Mouse (Mus musculus): ENCODE results near the gene Umad1. TPM values are rescaled to one million over a fixed set of nuclear protein-coding genes. Genes with fewer than 3 reads are reported as not detected.

Gene Umad1
- polyA plus RNA-seq, 1 experiment: 8.3 TPM

DNA sequence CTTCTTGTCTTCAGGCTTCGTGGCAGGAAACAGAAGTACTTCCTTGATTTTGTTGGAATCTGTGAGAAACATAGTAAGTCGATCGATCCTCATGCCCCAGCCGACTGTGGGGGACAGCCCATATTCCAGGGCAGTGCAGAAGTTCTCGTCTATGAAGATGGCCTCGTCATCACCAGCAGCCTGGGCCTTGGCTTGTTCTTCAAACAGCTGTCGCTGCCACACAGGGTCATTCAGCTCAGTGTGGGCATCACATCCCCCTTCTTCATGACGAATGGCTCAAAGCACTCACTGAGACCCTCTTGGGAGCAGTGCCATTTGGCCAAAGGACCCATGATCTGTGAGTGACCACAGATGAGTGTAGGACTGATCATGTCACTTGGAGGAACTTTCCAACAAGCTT lies 118.6 kb downstream of the Umad1 start:
- TF ChIP-seq GATA1 (IDR thresholded peaks at IDR 0.05; ENCODE audit: low read length): no peak

GRCm38 (mm10) chr6:8389307-8389706 lies 130.2 kb downstream of the Umad1 start:
- no peak for TF ChIP-seq GATA1 (IDR thresholded peaks at IDR 0.05; ENCODE audit: low read length)

GRCm38 (mm10) chr6:8390296-8390695 lies 131.2 kb downstream of the Umad1 start:
- TF ChIP-seq GATA1 (IDR thresholded peaks at IDR 0.05; ENCODE audit: low read length): no peak

- TF ChIP-seq GATA1 (IDR thresholded peaks at IDR 0.05; ENCODE audit: low read length): no peak
Measured at GRCm38 (mm10) chr6:8390935-8391334, 131.8 kb downstream of the Umad1 start.

GRCm38 (mm10) chr6:8393029-8393428 lies 133.9 kb downstream of the Umad1 start:
- no peak for TF ChIP-seq GATA1 (IDR thresholded peaks at IDR 0.05; ENCODE audit: low read length)

DNA sequence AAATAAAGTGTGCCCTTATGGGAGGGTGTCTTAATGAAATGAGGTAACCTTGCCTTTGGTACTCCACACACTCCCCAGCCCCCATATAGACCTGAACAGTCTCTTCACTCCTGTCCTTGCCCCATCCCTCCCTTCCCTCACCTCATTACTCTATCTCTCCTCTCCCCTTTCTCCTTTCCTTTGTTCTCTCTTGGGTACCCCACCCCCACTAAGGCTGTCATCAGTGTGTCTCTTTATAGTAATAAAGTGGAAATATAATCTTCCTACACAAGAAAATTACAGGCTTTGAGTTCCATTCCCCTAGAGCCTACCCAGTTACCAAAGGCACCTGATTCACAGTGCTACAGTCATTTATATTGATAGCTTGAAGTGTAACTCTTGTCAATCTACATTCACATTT lies 135.0 kb downstream of the Umad1 start:
- TF ChIP-seq GATA1 (IDR thresholded peaks at IDR 0.05; ENCODE audit: low read length): no peak

DNA sequence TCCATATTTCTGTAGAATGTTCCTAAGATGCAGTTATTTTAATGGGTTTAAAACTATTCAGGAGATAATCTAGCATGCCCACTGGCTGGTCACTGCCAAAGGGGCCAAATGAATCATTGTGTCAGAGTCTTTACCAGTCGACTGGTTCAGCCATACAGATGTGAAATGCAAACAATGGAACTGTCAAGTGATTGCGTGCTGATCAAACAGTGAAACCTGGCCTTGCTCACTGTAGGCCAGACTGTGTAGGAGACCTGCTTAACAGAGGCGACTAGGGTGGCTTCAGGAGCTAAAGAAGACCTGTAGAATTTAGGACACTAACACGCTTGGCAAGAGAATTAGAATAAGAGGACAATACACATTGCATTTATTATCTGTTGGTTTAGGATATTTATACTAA lies 136.0 kb downstream of the Umad1 start:
- no peak for TF ChIP-seq GATA1 (IDR thresholded peaks at IDR 0.05; ENCODE audit: low read length)

GRCm38 (mm10) chr6:8397252-8397651 lies 138.2 kb downstream of the Umad1 start:
- no peak for TF ChIP-seq GATA1 (IDR thresholded peaks at IDR 0.05; ENCODE audit: low read length)

- TF ChIP-seq GATA1 (IDR thresholded peaks at IDR 0.05; ENCODE audit: low read length): no peak
Measured at GRCm38 (mm10) chr6:8399710-8400109, 140.6 kb downstream of the Umad1 start.

DNA sequence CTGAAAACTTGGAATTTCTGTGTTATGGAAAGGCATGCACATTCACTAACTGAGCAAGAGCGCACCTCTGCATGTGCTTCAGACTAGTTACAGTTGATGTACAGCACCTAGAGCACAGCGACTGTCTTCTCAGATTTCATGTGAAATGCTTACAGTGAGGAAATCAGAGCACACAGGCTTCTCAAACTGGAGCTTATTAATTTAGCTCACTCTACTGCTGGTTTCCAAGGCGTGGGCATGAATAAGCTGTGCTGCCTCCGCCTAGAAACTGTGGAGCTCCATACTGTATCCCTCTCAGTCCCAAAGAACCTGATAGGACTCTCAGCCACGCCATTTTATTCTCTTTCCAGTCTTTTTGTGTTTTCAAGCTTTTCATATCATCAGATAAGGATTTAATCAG lies 144.0 kb downstream of the Umad1 start:
- no peak for TF ChIP-seq GATA1 (IDR thresholded peaks at IDR 0.05; ENCODE audit: low read length)

DNA sequence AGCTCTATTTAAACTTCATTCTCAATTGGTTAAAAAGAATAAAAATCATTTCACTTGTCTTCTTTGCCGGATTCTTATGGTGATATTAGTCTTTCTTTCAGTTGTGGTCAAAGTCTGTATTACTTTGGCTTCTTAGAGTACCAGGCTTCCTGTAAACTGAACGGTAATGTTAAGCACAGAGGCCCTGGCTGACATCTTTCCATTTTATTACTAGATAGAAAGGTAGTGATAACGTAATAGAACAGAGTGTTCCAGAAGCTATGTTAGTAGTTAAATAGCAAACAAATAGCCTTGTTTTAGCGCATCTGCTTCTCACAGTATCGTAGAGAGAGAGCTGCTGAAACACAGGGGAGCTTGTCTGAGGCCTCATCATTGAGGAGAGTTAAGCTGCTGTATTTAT lies 146.8 kb downstream of the Umad1 start:
- TF ChIP-seq GATA1 (IDR thresholded peaks at IDR 0.05; ENCODE audit: low read length): no peak

- no peak for TF ChIP-seq GATA1 (IDR thresholded peaks at IDR 0.05; ENCODE audit: low read length)
Measured at GRCm38 (mm10) chr6:8408332-8408731, 149.2 kb downstream of the Umad1 start.

DNA sequence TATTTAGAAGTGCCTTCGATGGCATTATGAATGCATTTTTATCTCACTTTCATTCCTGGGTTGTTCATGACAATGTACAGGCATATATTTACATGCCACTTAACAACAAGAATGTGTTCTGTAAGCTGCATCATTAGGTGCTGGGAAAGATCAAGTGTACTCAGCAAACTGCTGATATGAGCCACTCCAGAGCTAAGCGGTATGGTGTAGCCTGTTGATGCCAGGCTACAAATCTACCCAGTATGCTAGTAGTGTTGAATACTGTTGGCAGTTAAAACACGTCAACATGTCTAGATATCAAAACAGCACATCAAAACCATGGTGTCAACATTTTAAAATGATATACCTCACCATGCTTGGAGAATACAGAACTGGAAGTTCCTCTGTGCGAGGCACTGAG lies 150.8 kb downstream of the Umad1 start:
- no peak for TF ChIP-seq GATA1 (IDR thresholded peaks at IDR 0.05; ENCODE audit: low read length)

DNA sequence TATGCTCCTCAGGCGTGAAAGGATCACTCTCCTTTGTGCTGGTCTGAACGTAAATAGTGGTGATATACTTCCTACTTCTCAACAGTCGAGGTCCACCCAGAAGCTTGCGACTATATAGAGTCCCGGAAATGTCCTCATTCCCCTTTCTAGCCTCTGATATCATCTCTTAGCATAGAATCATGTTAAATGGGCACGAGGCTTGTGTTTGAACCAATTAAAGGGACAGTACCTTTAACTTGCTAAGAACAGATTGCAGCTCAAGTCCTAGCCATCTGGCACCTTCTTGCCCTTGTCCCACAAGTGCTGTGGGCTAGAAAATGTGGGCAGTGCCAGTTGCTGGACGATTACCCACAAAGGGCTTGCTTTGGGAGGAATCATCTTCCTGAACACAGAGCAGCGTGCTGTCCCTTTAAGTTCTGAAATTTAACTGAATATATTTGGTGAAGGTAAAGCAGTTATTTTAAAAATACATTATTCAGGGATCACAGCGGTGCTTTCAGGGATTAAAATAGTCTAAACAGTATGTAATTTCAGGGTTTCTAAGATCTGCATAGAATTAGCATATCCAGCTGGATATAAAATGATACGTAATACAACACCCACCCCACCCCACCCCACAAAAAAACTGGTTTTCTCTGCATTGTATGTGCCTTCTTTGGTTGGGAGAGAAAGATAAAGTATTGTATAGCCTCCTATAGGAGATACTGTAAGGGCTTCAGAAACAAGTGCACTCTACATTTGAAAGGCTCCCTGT lies 153.9 kb downstream of the Umad1 start:
- no peak for TF ChIP-seq GATA1 (IDR thresholded peaks at IDR 0.05; ENCODE audit: low read length)

- TF ChIP-seq GATA1 (IDR thresholded peaks at IDR 0.05; ENCODE audit: low read length): no peak
Measured at GRCm38 (mm10) chr6:8414020-8414419, 154.9 kb downstream of the Umad1 start.

GRCm38 (mm10) chr6:8415823-8416222 lies 156.7 kb downstream of the Umad1 start:
- no peak for TF ChIP-seq GATA1 (IDR thresholded peaks at IDR 0.05; ENCODE audit: low read length)

- no peak for TF ChIP-seq GATA1 (IDR thresholded peaks at IDR 0.05; ENCODE audit: low read length)
Measured at GRCm38 (mm10) chr6:8416802-8417569, 157.9 kb downstream of the Umad1 start.

All from G1E-ER4 (cell line).